Comparison of ENCODE assay signal across 18 mouse cellular contexts in genomic region chr12:25621142-25621541, GRCm38 (mm10).
A peak's percentile ranks its signal among the peaks of the same experiment; 100 is the strongest.
DNase-seq lines count a peak whose midpoint lies in the region; ATAC-seq and TF ChIP-seq lines count a peak whose summit lies in the region.
"Had no signal": no experiment of that assay in that cellular context is flagged by ENCODE, and none has a peak within 500 bp of the region (broad histone marks: within the 10 kb centered on the region; RNA-seq: fewer than 3 reads in every experiment).

No protein-coding gene starts in this region.

- no peaks in the 10 kb centered on the region for H3K36me3 ChIP-seq in heart, adult 2 months (ENCODE audit: control insufficient read depth, insufficient read depth, low read length)
- H3K36me3 ChIP-seq in forebrain, embryonic 14.5 days (ENCODE audit: control insufficient read depth, insufficient read depth, low read length) = no peaks in the 10 kb centered on the region
- H3K36me3 ChIP-seq: embryonic facial prominence, embryonic 13.5 days; stomach, embryonic 15.5 days had no signal

- no peak overlapping the region for H3K27ac ChIP-seq in heart, adult 2 months
- H3K27ac ChIP-seq in forebrain, embryonic 14.5 days (ENCODE audit: low read depth, low read length) = no peak overlapping the region
- H3K27ac ChIP-seq: embryonic facial prominence, embryonic 13.5 days; hindbrain, embryonic 14.5 days; left cerebral cortex, adult 2 months; stomach, embryonic 15.5 days had no signal

- H3K4me1 ChIP-seq in heart, adult 2 months (ENCODE audit: control insufficient read depth, insufficient read depth, low read length) = no peaks in the 10 kb centered on the region
- no peaks in the 10 kb centered on the region for H3K4me1 ChIP-seq in forebrain, embryonic 14.5 days (ENCODE audit: control insufficient read depth, insufficient read depth, low read length)
- H3K4me1 ChIP-seq: stomach, embryonic 15.5 days had no signal

- no peak for TF ChIP-seq EP300 in heart, adult 2 months (IDR thresholded peaks at IDR 0.05; ENCODE audit: insufficient read depth, low read depth, low read length)

- no peak for TF ChIP-seq CTCF in heart, adult 2 months (IDR thresholded peaks at IDR 0.05)

- H3K9me3 ChIP-seq in forebrain, embryonic 14.5 days (replicated peaks; ENCODE audit: control insufficient read depth, low read length) = no peaks in the 10 kb centered on the region
- H3K9me3 ChIP-seq: stomach, embryonic 15.5 days had no signal

- H3K4me3 ChIP-seq in heart, adult 2 months = no peak overlapping the region
- H3K4me3 ChIP-seq in forebrain, embryonic 14.5 days (ENCODE audit: low read depth, low read length) = no peak overlapping the region
- H3K4me3 ChIP-seq: embryonic facial prominence, embryonic 13.5 days; left cerebral cortex, adult 2 months; myocyte; stomach, embryonic 15.5 days had no signal

- WGBS in heart, adult 2 months = 78% methylated on average over 2 of the region's 2 CpGs
- 87% methylated on average over 2 of the region's 2 CpGs for WGBS in forebrain, embryonic 14.5 days

- no peak for TF ChIP-seq POLR2A in heart, adult 2 months (IDR thresholded peaks at IDR 0.05; ENCODE audit: insufficient read depth, low read depth, low read length)

- no peaks in the 10 kb centered on the region for H3K79me2 ChIP-seq in heart, adult 2 months (replicated peaks; ENCODE audit: control insufficient read depth, insufficient read depth, low read length)

- ATAC-seq in forebrain, embryonic 14.5 days = no peak

- peak; percentile 42 for DNase-seq in heart, adult 11 months
- no peak for DNase-seq in heart, adult 2 months
- peak; percentile 4 for DNase-seq in testis, postnatal 14 days (ENCODE audit: low spot score)
- no peak for DNase-seq in testis, postnatal 10 days (ENCODE audit: low spot score)
- peak; percentile 58 to 77 for DNase-seq in cerebellum, postnatal 25 days
- no peak for DNase-seq in forebrain, embryonic 14.5 days (ENCODE audit: low spot score)
- DNase-seq in thymus, postnatal 0 days (ENCODE audit: low spot score) = no peak
- DNase-seq: adrenal gland, postnatal 14 days; kidney, adult 11 months; kidney, postnatal 14 days; liver; lung, embryonic 14.5 days; thymus, postnatal 4 days had no signal

- no peak overlapping the region for H3K9ac ChIP-seq in heart, adult 2 months (ENCODE audit: low read depth, low read length)
- H3K9ac ChIP-seq in forebrain, embryonic 14.5 days (ENCODE audit: low read length) = no peak overlapping the region
- H3K9ac ChIP-seq: embryonic facial prominence, embryonic 13.5 days; hindbrain, embryonic 14.5 days; lung, embryonic 14.5 days; stomach, embryonic 15.5 days had no signal

- no peak overlapping the region for H3K4me2 ChIP-seq in forebrain, embryonic 14.5 days (ENCODE audit: low read length)
- H3K4me2 ChIP-seq: embryonic facial prominence, embryonic 13.5 days; hindbrain, embryonic 14.5 days; lung, embryonic 14.5 days; stomach, embryonic 15.5 days had no signal

- H3K27me3 ChIP-seq in heart, adult 2 months (ENCODE audit: control insufficient read depth, insufficient read depth, low read length) = no peaks in the 10 kb centered on the region
- H3K27me3 ChIP-seq in forebrain, embryonic 14.5 days (replicated peaks; ENCODE audit: control insufficient read depth, insufficient read depth, low read length) = no peaks in the 10 kb centered on the region
- H3K27me3 ChIP-seq: embryonic facial prominence, embryonic 13.5 days; stomach, embryonic 15.5 days had no signal

- intact Hi-C loops in heart, adult 2 months (cut with DNase I) = no loop called here

Comparison
In these comparisons a context has a peak if more than half of its experiments do, and no peak if none do; other contexts are left out.
1. DNase-seq: peak in heart, adult 11 months (single experiment), testis, postnatal 14 days (single experiment) and cerebellum, postnatal 25 days (2 of 2); none in heart, adult 2 months (0 of 2), testis, postnatal 10 days (single experiment), forebrain, embryonic 14.5 days (single experiment) and thymus, postnatal 0 days (single experiment).